Mouse (Mus musculus) intestine, embryonic 14.5 days (tissue): ENCODE results near the gene Lrfn4. TPM values are rescaled to one million over a fixed set of nuclear protein-coding genes. Genes with fewer than 3 reads are reported as not detected.

Experiments
- ATAC-seq: fragments of 200-750 bp; cut with Nextera tagmentation; replicated peaks from 2 replicates; pipeline ENCODE4 v1.8.0; 2017; ENCODE audit warnings: low read depth, moderate number of reproducible peaks, moderate TSS enrichment, moderate library complexity; ENCODE audit not compliant: low FRiP score, low TSS enrichment
- DNase-seq: peaks from one replicate; pipeline ENCODE4 v3.0.0-alpha.2; 2018; ENCODE audit warnings: low spot score
- H3K27ac ChIP-seq: fragments of 300-500 bp; sonication (generic); 2 replicates; pipeline ENCODE4 v1.5.1; 2014; ENCODE audit warnings: low read depth, mild to moderate bottlenecking, control low read depth
- H3K27me3 ChIP-seq: fragments of 300-500 bp; sonication (generic); replicated peaks from 2 replicates; pipeline ENCODE4 v1.6.1; 2014; ENCODE audit warnings: low read length, control low read depth; ENCODE audit not compliant: control insufficient read depth, insufficient read depth
- H3K36me3 ChIP-seq: fragments of 300-500 bp; sonication (generic); 2 replicates; pipeline ENCODE4 v1.6.1; 2014; ENCODE audit warnings: low read length, control low read depth; ENCODE audit not compliant: control insufficient read depth, insufficient read depth
- H3K4me1 ChIP-seq: fragments of 300-500 bp; sonication (generic); replicated peaks from 2 replicates; pipeline ENCODE4 v1.6.1; 2014; ENCODE audit warnings: low read length, control low read depth, mixed read lengths; ENCODE audit not compliant: control insufficient read depth, insufficient read depth
- H3K4me2 ChIP-seq: fragments of 300-500 bp; sonication (generic); 2 replicates; pipeline ENCODE4 v1.6.1; 2014; ENCODE audit warnings: low read length
- H3K4me3 ChIP-seq: fragments of 300-500 bp; sonication (generic); 2 replicates; pipeline ENCODE4 v1.5.1; 2014; ENCODE audit warnings: low read depth, low read length, control low read depth, mixed read lengths
- H3K9ac ChIP-seq: fragments of 300-500 bp; sonication (generic); 2 replicates; pipeline ENCODE4 v1.6.1; 2014; ENCODE audit warnings: mild to moderate bottlenecking, low read length
- H3K9me3 ChIP-seq: fragments of 300-500 bp; sonication (generic); 2 replicates; pipeline ENCODE4 v1.6.1; 2016; ENCODE audit warnings: low read length, control low read depth; ENCODE audit not compliant: control insufficient read depth
- WGBS: fragments of 180-500 bp; shearing (Covaris S2); extraction: QIAGEN DNeasy Blood & Tissue Kit; methylation state at CpG from one replicate; pipeline ENCODE4 v1.1.7; 2014; 5-methylcytosine and 5-hydroxymethylcytosine counted together
- microRNA-seq: library from miRNA; unstranded; fragments of <30 nt; microRNA quantifications from one replicate; pipeline ENCODE4, GENCODE M21; 2016
- polyA plus RNA-seq: library from polyadenylated mRNA; unstranded; fragments of >200 nt; fragmentation: Nextera tagmentation; extraction: Ambion mirVana; gene quantifications from 2 replicates; pipeline ENCODE4 v1.2.1, GENCODE M21; 2014

The Lrfn4 gene
- polyA plus RNA-seq, 1 experiment from 2014 or later: 9.3 TPM

GRCm38 (mm10) chr19:4570237-4570613, 45.2 kb downstream of the Lrfn4 start:
- ATAC-seq: no peak
- Histone ChIP-seq H3K36me3 (no peaks in the 10 kb centered on the region), H3K27me3 (no peaks in the 10 kb centered on the region), H3K4me2 (no peak overlapping the region), H3K9ac (no peak overlapping the region), H3K27ac (no peak overlapping the region), H3K4me3 (no peak overlapping the region), H3K9me3 (no peaks in the 10 kb centered on the region), H3K4me1 (no peaks in the 10 kb centered on the region)
- 77% methylated on average over 11 of the region's 11 CpGs for WGBS
- no peak for DNase-seq

GRCm38 (mm10) chr19:4569356-4570236, 45.9 kb downstream of the Lrfn4 start:
- ATAC-seq (no peak), DNase-seq (no peak)
- no peaks in the 10 kb centered on the region for H3K27me3 ChIP-seq
- no peaks in the 10 kb centered on the region for H3K9me3 ChIP-seq
- no peak overlapping the region for H3K4me3 ChIP-seq
- H3K36me3 ChIP-seq: no peaks in the 10 kb centered on the region
- H3K4me1 ChIP-seq: no peaks in the 10 kb centered on the region
- H3K9ac ChIP-seq: no peak overlapping the region
- no peak overlapping the region for H3K27ac ChIP-seq
- 85% methylated on average over 17 of the region's 17 CpGs for WGBS
- no peak overlapping the region for H3K4me2 ChIP-seq

GRCm38 (mm10) chr19:4568832-4569231, 46.6 kb downstream of the Lrfn4 start:
- no peak overlapping the region for H3K9ac ChIP-seq
- DNase-seq: no peak
- H3K27me3 ChIP-seq: no peaks in the 10 kb centered on the region
- H3K4me1 ChIP-seq: no peaks in the 10 kb centered on the region
- no peak overlapping the region for H3K4me2 ChIP-seq
- H3K27ac ChIP-seq: no peak overlapping the region
- H3K4me3 ChIP-seq: no peak overlapping the region
- WGBS: 45% methylated on average over 4 of the region's 4 CpGs
- no peaks in the 10 kb centered on the region for H3K9me3 ChIP-seq
- ATAC-seq: no peak
- H3K36me3 ChIP-seq: no peaks in the 10 kb centered on the region

- no peaks in the 10 kb centered on the region for H3K27me3 ChIP-seq
- no peak overlapping the region for H3K27ac ChIP-seq
- no peaks in the 10 kb centered on the region for H3K4me1 ChIP-seq
- H3K4me3 ChIP-seq: no peak overlapping the region
- no peak for ATAC-seq
- no peak overlapping the region for H3K4me2 ChIP-seq
- H3K9me3 ChIP-seq: no peaks in the 10 kb centered on the region
- 81% methylated on average over 2 of the region's 2 CpGs for WGBS
- H3K9ac ChIP-seq: no peak overlapping the region
- H3K36me3 ChIP-seq: no peaks in the 10 kb centered on the region
- no peak for DNase-seq
Measured at GRCm38 (mm10) chr19:4567665-4568064, 47.8 kb downstream of the Lrfn4 start.

GRCm38 (mm10) chr19:4566880-4567279, 48.6 kb downstream of the Lrfn4 start:
- no peaks in the 10 kb centered on the region for H3K9me3 ChIP-seq
- H3K4me3 ChIP-seq: no peak overlapping the region
- no peak overlapping the region for H3K4me2 ChIP-seq
- no peak overlapping the region for H3K27ac ChIP-seq
- WGBS: 82% methylated on average over 2 of the region's 2 CpGs
- no peaks in the 10 kb centered on the region for H3K36me3 ChIP-seq
- DNase-seq: no peak
- ATAC-seq: no peak
- H3K27me3 ChIP-seq: no peaks in the 10 kb centered on the region
- no peak overlapping the region for H3K9ac ChIP-seq
- H3K4me1 ChIP-seq: no peaks in the 10 kb centered on the region

- H3K9ac ChIP-seq: no peak overlapping the region
- no peaks in the 10 kb centered on the region for H3K36me3 ChIP-seq
- 90% methylated on average over 5 of the region's 5 CpGs for WGBS
- no peaks in the 10 kb centered on the region for H3K27me3 ChIP-seq
- no peak overlapping the region for H3K4me2 ChIP-seq
- ATAC-seq (no peak), DNase-seq (no peak)
- H3K4me1 ChIP-seq: no peaks in the 10 kb centered on the region
- no peaks in the 10 kb centered on the region for H3K9me3 ChIP-seq
- no peak overlapping the region for H3K27ac ChIP-seq
- H3K4me3 ChIP-seq: no peak overlapping the region
Measured at GRCm38 (mm10) chr19:4565678-4566077, 49.8 kb downstream of the Lrfn4 start.

Small RNA genes lying within 50 kb of the gene (microRNA-seq; reads per million reads assigned to microRNA genes)
- not detected for gene Mir6986

Other genes starting within 250 kb of the Lrfn4 start
- 51.7 and 56.7 TPM in 2 replicates for gene Kdm2a, start 217.4 kb downstream of the Lrfn4 start, polyA plus RNA-seq
- 22.1 and 30.9 TPM in 2 replicates for gene Rhod, start 176.2 kb downstream of the Lrfn4 start, polyA plus RNA-seq
- gene Syt12, start 138.2 kb downstream of the Lrfn4 start, polyA plus RNA-seq: 0.27 and 0.47 TPM in 2 replicates
- gene 2010003K11Rik, start 117.1 kb downstream of the Lrfn4 start, polyA plus RNA-seq: not detected in 2 replicates
- 8.5 and 9.7 TPM in 2 replicates for gene Pcx, start 105.2 kb downstream of the Lrfn4 start, polyA plus RNA-seq
- 75.3 and 78.6 TPM in 2 replicates for gene Rce1, start 10.0 kb upstream of the Lrfn4 start, polyA plus RNA-seq
- gene Gm960, start 83.0 kb upstream of the Lrfn4 start, polyA plus RNA-seq: 3.2 and 3.8 TPM in 2 replicates
- 2.1 and 2.4 TPM in 2 replicates for gene Sptbn2, start 95.5 kb upstream of the Lrfn4 start, polyA plus RNA-seq
- 55.0 and 62.4 TPM in 2 replicates for gene Rbm4b, start 140.8 kb upstream of the Lrfn4 start, polyA plus RNA-seq
- gene Rbm4, start 178.2 kb upstream of the Lrfn4 start, polyA plus RNA-seq: 59.8 and 69.8 TPM in 2 replicates
- gene Gm21992, start 195.9 kb upstream of the Lrfn4 start, polyA plus RNA-seq: 25.7 and 29.0 TPM in 2 replicates
- 77.1 and 82.3 TPM in 2 replicates for gene Rbm14, start 196.0 kb upstream of the Lrfn4 start, polyA plus RNA-seq
- gene Ccs, start 223.7 kb upstream of the Lrfn4 start, polyA plus RNA-seq: 48.8 and 49.3 TPM in 2 replicates
- gene Ccdc87, start 223.7 kb upstream of the Lrfn4 start, polyA plus RNA-seq: 0.17 TPM in 1 of 2 replicates, not detected in the other
- 24.0 and 24.9 TPM in 2 replicates for gene Ctsf, start 239.5 kb upstream of the Lrfn4 start, polyA plus RNA-seq